Mouse (Mus musculus): ENCODE measurements around the gene Pfkm.
A peak's percentile ranks its signal among the peaks of the same experiment; 100 is the strongest.

The Pfkm gene

GRCm38 (mm10) chr15:98092372-98093120, at the start of gene Pfkm:
Gene Pfkm (plus strand): TSS chr15:98092589.
- no peak for DNase-seq (ENCODE audit: low spot score in 2 of 2)

GRCm38 (mm10) chr15:98043967-98044366, 48.4 kb upstream of the Pfkm start:
- no peak for DNase-seq (ENCODE audit: low spot score in 2 of 2)

- no peak for DNase-seq (ENCODE audit: low spot score in 2 of 2)
Observed at GRCm38 (mm10) chr15:98044387-98044786, 48.0 kb upstream of the Pfkm start.

DNA sequence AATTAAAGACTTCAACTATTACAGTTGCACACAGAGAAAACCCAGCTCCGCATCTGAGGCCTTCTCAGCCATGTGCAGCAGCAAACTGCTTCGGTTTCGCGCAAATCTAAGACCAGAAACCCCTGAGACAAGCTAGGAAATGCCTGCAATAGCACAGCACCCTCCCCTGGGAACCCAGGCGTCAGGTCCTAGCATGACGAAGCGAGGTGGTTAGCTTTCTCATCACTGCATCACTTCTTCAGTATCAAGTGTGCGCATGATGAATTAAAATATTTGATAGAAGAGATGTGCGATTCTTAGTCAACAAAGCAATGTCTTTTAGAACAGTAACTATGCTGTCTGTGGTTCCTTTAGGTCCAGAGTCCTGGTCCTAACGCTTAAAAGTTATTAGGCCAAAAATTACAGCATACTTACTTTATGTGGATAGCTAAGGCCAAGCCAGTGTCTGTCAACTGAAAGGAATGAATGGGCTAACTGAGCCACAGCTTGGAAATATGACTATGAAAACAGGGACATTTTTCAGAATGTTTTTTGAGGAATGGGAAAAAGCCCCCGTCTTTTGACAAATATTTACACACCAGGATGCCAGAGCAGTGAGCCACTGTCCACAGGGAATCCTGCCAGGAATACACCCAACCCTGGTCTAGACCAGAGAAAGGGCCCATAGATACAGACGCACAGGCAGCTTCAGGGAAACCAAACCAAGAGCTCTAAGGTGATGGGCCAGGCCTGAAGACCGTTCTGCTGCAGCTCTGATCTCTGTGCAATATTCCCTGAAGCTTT, 43.3 kb upstream of the Pfkm start:
- no peak for DNase-seq (ENCODE audit: low spot score in 2 of 2)

GRCm38 (mm10) chr15:98051685-98052084, 40.7 kb upstream of the Pfkm start:
- no peak for DNase-seq (ENCODE audit: low spot score in 2 of 2)

GRCm38 (mm10) chr15:98055246-98055645, 37.1 kb upstream of the Pfkm start:
- DNase-seq (ENCODE audit: low spot score in 2 of 2): peak in 1 of 2 experiments; percentile 20

DNA sequence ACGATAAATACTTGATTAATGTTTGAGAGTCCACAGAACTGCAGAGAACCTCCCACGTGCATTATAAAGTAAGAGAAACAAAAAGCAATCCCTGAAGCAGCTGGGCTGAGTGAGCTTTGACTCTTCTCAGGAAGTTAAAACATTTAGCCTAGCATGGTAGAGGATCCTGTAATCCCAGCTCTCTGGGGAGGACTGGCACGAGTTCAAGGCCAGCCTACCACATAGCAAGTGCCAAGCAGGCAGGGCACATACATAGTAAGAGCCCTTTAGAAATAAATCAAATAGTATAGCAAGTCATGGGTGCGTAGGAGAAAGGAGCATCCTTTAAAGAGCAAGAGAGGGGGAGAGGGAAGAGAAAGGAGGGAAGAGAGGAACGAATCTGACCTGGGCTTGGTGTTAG, 26.5 kb upstream of the Pfkm start:
- DNase-seq (ENCODE audit: low spot score in 2 of 2): no peak

DNA sequence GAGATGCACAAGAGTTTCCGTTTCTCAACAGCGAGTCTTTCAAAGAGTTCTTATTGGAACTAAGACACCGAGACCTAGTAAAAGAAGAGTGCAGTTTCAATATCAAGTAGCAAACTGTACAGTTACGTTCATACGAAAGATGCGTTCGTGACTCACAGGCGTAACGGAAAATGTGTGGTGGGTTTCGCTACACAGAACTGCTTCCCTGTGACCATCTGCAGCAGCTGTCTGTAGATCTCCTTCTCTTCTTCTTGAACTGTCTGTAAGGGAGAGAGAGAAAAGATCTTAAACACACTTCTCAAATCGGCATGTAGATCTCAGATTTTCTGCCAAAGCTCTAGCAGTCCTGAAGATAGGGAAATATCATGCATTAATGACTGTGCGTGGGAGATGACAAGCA, 25.8 kb upstream of the Pfkm start:
- no peak for DNase-seq (ENCODE audit: low spot score in 2 of 2)

DNA sequence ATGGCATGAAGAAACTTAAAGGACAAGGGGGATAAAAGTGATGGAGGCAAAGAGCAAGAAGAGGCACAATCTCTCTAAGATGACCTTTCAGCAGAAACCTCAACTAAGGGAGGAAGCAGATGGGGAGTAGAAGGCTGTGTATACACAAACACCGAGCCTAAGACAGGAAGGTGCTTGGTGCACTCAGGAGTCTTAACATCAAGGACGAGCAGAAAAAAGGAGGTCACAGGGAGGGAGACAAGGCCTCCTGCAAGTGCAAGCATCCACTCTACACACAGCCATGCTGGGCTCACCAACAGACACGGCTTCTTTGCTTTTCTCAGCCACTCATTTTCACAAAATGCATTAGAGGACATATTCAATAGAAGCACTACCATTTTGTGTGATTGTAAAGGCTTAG, 24.9 kb upstream of the Pfkm start:
- DNase-seq (ENCODE audit: low spot score in 2 of 2): no peak

GRCm38 (mm10) chr15:98068506-98068905, 23.9 kb upstream of the Pfkm start:
- DNase-seq (ENCODE audit: low spot score in 2 of 2): no peak

GRCm38 (mm10) chr15:98069566-98070245, 22.7 kb upstream of the Pfkm start:
- no peak for DNase-seq (ENCODE audit: low spot score in 2 of 2)

- DNase-seq (ENCODE audit: low spot score in 2 of 2): peak in 1 of 2 experiments; percentile 18
Observed at GRCm38 (mm10) chr15:98070376-98070775, 22.0 kb upstream of the Pfkm start.

DNA sequence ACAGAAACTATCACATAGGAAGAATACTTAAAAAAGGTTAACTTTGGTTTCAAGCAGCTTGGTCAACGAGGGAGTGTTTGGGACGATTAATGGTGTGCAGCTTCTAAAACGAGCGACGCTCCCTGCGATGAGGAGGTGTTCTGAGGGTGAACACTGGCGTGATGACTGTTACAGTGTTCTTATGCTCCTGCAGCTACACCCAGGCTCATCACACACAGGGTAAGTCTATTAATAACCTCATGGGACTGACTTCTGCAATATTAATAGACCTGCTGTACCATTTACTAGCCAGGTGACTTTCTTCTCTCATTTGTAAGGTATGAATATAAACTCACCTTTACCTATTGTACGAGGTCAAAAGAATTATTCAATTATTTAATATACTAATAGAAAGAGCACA, 17.9 kb upstream of the Pfkm start:
- no peak for DNase-seq (ENCODE audit: low spot score in 2 of 2)

- no peak for DNase-seq (ENCODE audit: low spot score in 2 of 2)
Observed at GRCm38 (mm10) chr15:98075034-98075433, 17.4 kb upstream of the Pfkm start.

DNA sequence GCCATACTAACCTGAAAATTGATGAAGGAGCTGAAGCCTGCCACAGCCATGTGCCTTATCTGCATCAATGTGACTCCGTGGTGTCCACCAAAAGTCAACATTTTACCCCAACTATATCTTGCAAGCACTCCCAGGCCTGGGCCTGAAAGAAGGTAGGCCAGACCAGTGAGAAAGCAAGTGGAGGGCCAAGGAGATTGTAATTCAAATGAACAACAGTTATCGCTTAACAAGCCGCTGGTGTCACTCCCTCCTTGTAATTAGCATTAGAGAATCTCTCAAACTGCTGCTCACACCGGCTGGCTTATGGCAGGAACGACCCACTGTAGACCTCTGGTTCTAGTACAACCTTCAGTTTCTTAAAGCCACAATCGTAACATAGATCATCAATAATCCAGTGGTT, 15.5 kb upstream of the Pfkm start:
- DNase-seq (ENCODE audit: low spot score in 2 of 2): no peak

DNA sequence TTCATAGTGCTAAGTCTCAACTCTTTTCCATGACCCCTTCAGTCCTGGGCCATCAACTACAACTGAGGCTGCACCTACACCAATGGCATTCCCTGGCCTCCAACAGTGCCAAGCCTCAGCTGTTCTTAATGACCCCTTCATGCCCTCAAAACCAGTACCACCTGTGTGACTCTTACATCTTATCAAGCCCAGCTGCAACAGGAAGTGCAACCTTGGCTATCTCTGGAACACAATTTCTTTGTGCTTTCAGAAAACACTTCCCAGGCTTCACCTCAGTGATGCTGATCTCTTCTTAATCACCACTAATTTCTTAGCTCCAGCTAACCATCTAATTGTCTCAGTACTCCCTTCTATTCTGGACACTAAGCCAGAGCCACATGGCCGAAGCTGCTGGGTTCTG, 3.5 kb upstream of the Pfkm start:
- no peak for DNase-seq (ENCODE audit: low spot score in 2 of 2)

DNA sequence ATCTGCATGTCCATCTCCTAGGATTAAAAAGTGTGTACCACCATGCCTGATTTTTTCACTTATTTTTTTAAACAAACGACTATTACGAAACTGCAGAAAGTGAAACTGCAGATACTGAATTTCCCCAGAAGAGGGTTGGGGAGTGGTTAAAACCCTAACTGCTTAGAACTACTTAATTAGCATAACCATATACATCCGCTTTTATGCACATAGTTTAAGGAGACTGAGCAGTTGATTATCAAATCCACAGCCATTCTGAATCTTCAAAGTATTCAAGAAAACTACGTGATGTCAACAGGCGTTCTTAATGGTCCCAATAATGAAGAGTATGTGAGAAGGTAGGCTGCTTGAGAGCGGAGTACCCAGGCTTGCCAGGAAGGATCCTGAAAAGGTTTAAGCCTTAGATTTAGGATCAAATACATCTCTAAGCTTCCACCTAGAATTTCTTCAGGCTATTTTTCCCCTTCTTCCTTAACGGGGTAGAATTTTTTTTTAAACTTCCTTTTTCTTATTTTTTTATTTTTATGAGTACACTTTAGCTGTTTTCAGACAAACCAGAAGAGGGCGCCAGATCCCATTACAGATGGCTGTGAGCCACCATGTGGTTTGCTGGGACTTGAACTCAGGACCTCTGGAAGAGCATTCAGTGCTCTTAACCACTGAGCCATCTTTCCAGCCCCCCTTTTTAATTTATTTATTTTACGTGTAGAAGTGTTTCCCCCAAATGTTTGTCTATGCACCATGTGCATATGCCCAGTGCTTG, 2.8 kb upstream of the Pfkm start:
- DNase-seq (ENCODE audit: low spot score in 2 of 2): no peak

- no peak for DNase-seq (ENCODE audit: low spot score in 2 of 2)
Observed at GRCm38 (mm10) chr15:98091841-98092240, 548 bp upstream of the Pfkm start.

DNA sequence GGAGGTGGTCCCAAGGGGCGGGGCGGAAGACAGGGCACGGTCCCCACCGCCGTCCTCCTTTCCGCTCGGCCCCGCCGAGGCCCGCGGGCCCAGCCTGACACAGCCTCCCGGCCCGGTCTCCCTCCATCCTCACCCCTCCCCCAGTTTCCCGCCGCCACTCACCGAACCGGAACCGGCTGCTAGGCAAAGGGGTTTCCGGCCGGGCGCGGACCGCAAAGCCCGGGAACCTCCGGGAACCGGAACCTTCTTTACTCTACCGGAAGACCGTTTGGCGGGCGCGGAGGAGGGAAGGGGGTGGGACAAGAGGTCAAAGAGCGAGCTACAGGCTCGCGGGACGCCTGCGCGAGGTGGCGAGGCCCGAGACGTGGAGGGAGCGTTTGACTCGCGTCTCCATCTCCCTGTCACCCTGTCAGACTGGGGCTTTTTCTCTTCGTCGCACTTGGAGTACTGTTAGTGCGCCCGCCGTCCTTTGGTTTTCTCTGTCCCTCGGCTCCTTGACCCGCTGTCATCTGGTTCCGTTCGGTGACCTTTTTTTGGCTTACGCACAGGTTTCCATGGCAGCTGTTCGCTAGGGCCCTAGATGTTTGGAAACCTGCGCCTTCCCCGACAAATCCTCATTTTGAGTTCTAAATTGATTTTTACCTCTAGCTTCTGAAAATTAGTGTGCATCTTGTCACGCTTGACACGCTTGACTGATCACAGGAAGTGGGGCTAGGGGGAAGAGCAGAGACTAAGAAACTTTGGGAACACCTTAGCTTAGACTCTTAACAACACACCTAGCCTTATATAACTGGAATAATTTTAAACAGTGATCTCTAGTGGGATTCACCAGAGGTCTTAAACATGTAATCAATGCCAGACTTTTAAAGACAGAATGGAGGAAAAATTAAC, 977 bp downstream of the Pfkm start, which contains the start of gene Senp1:
Gene Senp1, minus strand, starts transcription at position 624 of the 891 bp plus-strand sequence.
- DNase-seq (ENCODE audit: low spot score in 2 of 2): peak; percentile 72 to 87

DNA sequence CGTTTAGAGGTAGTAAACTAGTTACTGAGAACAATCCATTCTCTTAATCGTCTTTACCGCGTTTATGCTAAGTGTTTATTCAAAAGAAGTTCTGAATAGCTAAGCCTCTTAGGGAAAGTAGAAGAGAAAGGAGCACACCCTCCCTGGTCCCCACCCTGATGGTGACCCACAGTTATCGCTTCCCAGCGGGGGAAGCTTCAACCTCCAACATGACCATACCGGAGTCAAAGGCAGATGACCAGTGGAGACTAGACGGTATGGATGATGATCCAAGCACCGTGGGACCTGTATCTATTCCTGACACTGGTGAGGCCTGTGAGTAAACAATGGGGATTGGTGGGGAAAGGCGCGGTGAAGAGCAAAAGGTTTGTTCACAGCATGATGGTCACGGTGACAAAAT, 2.5 kb downstream of the Pfkm start:
- no peak for DNase-seq (ENCODE audit: low spot score in 2 of 2)

DNA sequence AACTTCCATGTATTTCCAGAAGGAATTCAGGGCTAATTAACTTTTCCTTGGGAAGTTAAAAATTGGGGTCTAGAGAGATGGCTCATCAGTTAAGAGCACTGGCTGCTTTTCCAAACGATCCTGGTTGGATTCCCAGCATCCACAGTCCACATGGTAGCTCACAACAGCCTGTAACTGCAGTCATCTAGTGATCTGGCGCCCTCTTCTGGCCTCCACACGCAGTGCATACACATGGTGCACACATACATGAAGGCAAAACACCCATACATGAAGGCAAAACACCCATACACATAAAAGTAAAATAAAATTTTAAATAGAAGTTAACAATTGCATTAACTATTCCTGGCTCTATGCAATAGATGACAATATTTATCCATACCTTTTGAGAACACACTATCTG, 4.6 kb downstream of the Pfkm start:
- no peak for DNase-seq (ENCODE audit: low spot score in 2 of 2)
